Mouse (Mus musculus): Measurements from ENCODE around the gene Pdzd2. TPM values are rescaled to one million over a fixed set of nuclear protein-coding genes. Genes with fewer than 3 reads are reported as not detected.

Pdzd2 gene
- polyA plus RNA-seq, 1 experiment from 2014 or later = 22.1 TPM

- no peak overlapping the region for H3K4me3 ChIP-seq (ENCODE audit: low read depth, low read length)
- no peak overlapping the region for H3K4me2 ChIP-seq (ENCODE audit: low read depth, severe bottlenecking)
- no peak overlapping the region for H3K9ac ChIP-seq (ENCODE audit: low read length)
- no peak overlapping the region for H3K27ac ChIP-seq (replicated peaks; ENCODE audit: low read depth, low read length)
- no peaks in the 10 kb centered on the region for H3K27me3 ChIP-seq (ENCODE audit: control insufficient read depth, insufficient read depth, low read length)
- DNase-seq (ENCODE audit: low spot score) (no peak), ATAC-seq (ENCODE audit: insufficient number of reproducible peaks, low FRiP score, low TSS enrichment, low read depth) (no peak)
- H3K36me3 ChIP-seq (ENCODE audit: control insufficient read depth, insufficient read depth, low read length) = no peaks in the 10 kb centered on the region
- WGBS = 47% methylated on average over 9 of the region's 9 CpGs
- peaks cover 44% of the 10 kb centered on the region for H3K4me1 ChIP-seq (ENCODE audit: control insufficient read depth, insufficient read depth, low read length)
- H3K9me3 ChIP-seq (ENCODE audit: control insufficient read depth, low read length) = no peaks in the 10 kb centered on the region
Measured at GRCm38 (mm10) chr15:12513526-12513925, 226.2 kb downstream of the Pdzd2 start.

GRCm38 (mm10) chr15:12508765-12509377, 230.9 kb downstream of the Pdzd2 start:
- WGBS = 87% methylated on average over 10 of the region's 10 CpGs
- no peaks in the 10 kb centered on the region for H3K27me3 ChIP-seq (ENCODE audit: control insufficient read depth, insufficient read depth, low read length)
- peaks cover 16% of the 10 kb centered on the region for H3K4me1 ChIP-seq (ENCODE audit: control insufficient read depth, insufficient read depth, low read length)
- DNase-seq (ENCODE audit: low spot score) (no peak), ATAC-seq (ENCODE audit: insufficient number of reproducible peaks, low FRiP score, low TSS enrichment, low read depth) (no peak)
- H3K4me2 ChIP-seq (ENCODE audit: low read depth, severe bottlenecking) = no peak overlapping the region
- no peak overlapping the region for H3K4me3 ChIP-seq (ENCODE audit: low read depth, low read length)
- no peaks in the 10 kb centered on the region for H3K36me3 ChIP-seq (ENCODE audit: control insufficient read depth, insufficient read depth, low read length)
- no peaks in the 10 kb centered on the region for H3K9me3 ChIP-seq (ENCODE audit: control insufficient read depth, low read length)
- H3K27ac ChIP-seq (replicated peaks; ENCODE audit: low read depth, low read length) = no peak overlapping the region
- no peak overlapping the region for H3K9ac ChIP-seq (ENCODE audit: low read length)

GRCm38 (mm10) chr15:12507523-12507922, 232.2 kb downstream of the Pdzd2 start:
- no peak overlapping the region for H3K9ac ChIP-seq (ENCODE audit: low read length)
- no peak overlapping the region for H3K4me2 ChIP-seq (ENCODE audit: low read depth, severe bottlenecking)
- WGBS = 84% methylated on average over 4 of the region's 4 CpGs
- no peak overlapping the region for H3K4me3 ChIP-seq (ENCODE audit: low read depth, low read length)
- no peaks in the 10 kb centered on the region for H3K9me3 ChIP-seq (ENCODE audit: control insufficient read depth, low read length)
- no peak for ATAC-seq (ENCODE audit: insufficient number of reproducible peaks, low FRiP score, low TSS enrichment, low read depth)
- DNase-seq (ENCODE audit: low spot score) = no peak
- no peaks in the 10 kb centered on the region for H3K27me3 ChIP-seq (ENCODE audit: control insufficient read depth, insufficient read depth, low read length)
- no peaks in the 10 kb centered on the region for H3K36me3 ChIP-seq (ENCODE audit: control insufficient read depth, insufficient read depth, low read length)
- H3K27ac ChIP-seq (replicated peaks; ENCODE audit: low read depth, low read length) = no peak overlapping the region
- H3K4me1 ChIP-seq (ENCODE audit: control insufficient read depth, insufficient read depth, low read length) = peaks cover 21% of the 10 kb centered on the region; the same call in 1 of the 2 replicates

- 85% methylated on average over 10 of the region's 10 CpGs for WGBS
- ATAC-seq (ENCODE audit: insufficient number of reproducible peaks, low FRiP score, low TSS enrichment, low read depth) (no peak), DNase-seq (ENCODE audit: low spot score) (no peak)
- no peak overlapping the region for H3K4me3 ChIP-seq (ENCODE audit: low read depth, low read length)
- no peak overlapping the region for H3K27ac ChIP-seq (replicated peaks; ENCODE audit: low read depth, low read length)
- H3K9ac ChIP-seq (ENCODE audit: low read length) = no peak overlapping the region
- no peaks in the 10 kb centered on the region for H3K27me3 ChIP-seq (ENCODE audit: control insufficient read depth, insufficient read depth, low read length)
- H3K36me3 ChIP-seq (ENCODE audit: control insufficient read depth, insufficient read depth, low read length) = no peaks in the 10 kb centered on the region
- peaks cover 28% of the 10 kb centered on the region for H3K4me1 ChIP-seq (ENCODE audit: control insufficient read depth, insufficient read depth, low read length)
- no peaks in the 10 kb centered on the region for H3K9me3 ChIP-seq (ENCODE audit: control insufficient read depth, low read length)
- no peak overlapping the region for H3K4me2 ChIP-seq (ENCODE audit: low read depth, severe bottlenecking)
Measured at GRCm38 (mm10) chr15:12506514-12506913, 233.2 kb downstream of the Pdzd2 start.

- ATAC-seq (ENCODE audit: insufficient number of reproducible peaks, low FRiP score, low TSS enrichment, low read depth) = no peak
- WGBS = 64% methylated on average over 4 of the region's 4 CpGs
- Histone ChIP-seq H3K36me3 (ENCODE audit: control insufficient read depth, insufficient read depth, low read length) (no peaks in the 10 kb centered on the region), H3K9ac (ENCODE audit: low read length) (no peak overlapping the region), H3K9me3 (ENCODE audit: control insufficient read depth, low read length) (no peaks in the 10 kb centered on the region), H3K4me3 (ENCODE audit: low read depth, low read length) (no peak overlapping the region), H3K27ac (replicated peaks; ENCODE audit: low read depth, low read length) (no peak overlapping the region), H3K27me3 (ENCODE audit: control insufficient read depth, insufficient read depth, low read length) (no peaks in the 10 kb centered on the region), H3K4me1 (ENCODE audit: control insufficient read depth, insufficient read depth, low read length) (peaks cover 30% of the 10 kb centered on the region), H3K4me2 (ENCODE audit: low read depth, severe bottlenecking) (no peak overlapping the region)
- no peak for DNase-seq (ENCODE audit: low spot score)
Measured at GRCm38 (mm10) chr15:12506085-12506484, 233.6 kb downstream of the Pdzd2 start.

GRCm38 (mm10) chr15:12505556-12505955, 234.2 kb downstream of the Pdzd2 start:
- Histone ChIP-seq H3K4me3 (ENCODE audit: low read depth, low read length) (no peak overlapping the region), H3K9ac (ENCODE audit: low read length) (no peak overlapping the region), H3K4me1 (ENCODE audit: control insufficient read depth, insufficient read depth, low read length) (peaks cover 31% of the 10 kb centered on the region), H3K27ac (replicated peaks; ENCODE audit: low read depth, low read length) (no peak overlapping the region), H3K36me3 (ENCODE audit: control insufficient read depth, insufficient read depth, low read length) (no peaks in the 10 kb centered on the region), H3K9me3 (ENCODE audit: control insufficient read depth, low read length) (no peaks in the 10 kb centered on the region), H3K4me2 (ENCODE audit: low read depth, severe bottlenecking) (no peak overlapping the region), H3K27me3 (ENCODE audit: control insufficient read depth, insufficient read depth, low read length) (no peaks in the 10 kb centered on the region)
- 74% methylated on average over 11 of the region's 11 CpGs for WGBS
- no peak for DNase-seq (ENCODE audit: low spot score)
- ATAC-seq (ENCODE audit: insufficient number of reproducible peaks, low FRiP score, low TSS enrichment, low read depth) = no peak

- H3K9me3 ChIP-seq (ENCODE audit: control insufficient read depth, low read length) = no peaks in the 10 kb centered on the region
- H3K27me3 ChIP-seq (ENCODE audit: control insufficient read depth, insufficient read depth, low read length) = no peaks in the 10 kb centered on the region
- no peak for ATAC-seq (ENCODE audit: insufficient number of reproducible peaks, low FRiP score, low TSS enrichment, low read depth)
- no peak overlapping the region for H3K4me3 ChIP-seq (ENCODE audit: low read depth, low read length)
- H3K36me3 ChIP-seq (ENCODE audit: control insufficient read depth, insufficient read depth, low read length) = no peaks in the 10 kb centered on the region
- 89% methylated on average over 9 of the region's 9 CpGs for WGBS
- H3K4me2 ChIP-seq (ENCODE audit: low read depth, severe bottlenecking) = no peak overlapping the region
- peaks cover 27% of the 10 kb centered on the region for H3K4me1 ChIP-seq (ENCODE audit: control insufficient read depth, insufficient read depth, low read length)
- H3K27ac ChIP-seq (replicated peaks; ENCODE audit: low read depth, low read length) = no peak overlapping the region
- no peak for DNase-seq (ENCODE audit: low spot score)
- H3K9ac ChIP-seq (ENCODE audit: low read length) = no peak overlapping the region
Measured at GRCm38 (mm10) chr15:12503907-12504306, 235.8 kb downstream of the Pdzd2 start.

- Histone ChIP-seq H3K9me3 (ENCODE audit: control insufficient read depth, low read length) (no peaks in the 10 kb centered on the region), H3K27me3 (ENCODE audit: control insufficient read depth, insufficient read depth, low read length) (no peaks in the 10 kb centered on the region), H3K4me2 (ENCODE audit: low read depth, severe bottlenecking) (no peak overlapping the region), H3K9ac (ENCODE audit: low read length) (no peak overlapping the region), H3K36me3 (ENCODE audit: control insufficient read depth, insufficient read depth, low read length) (no peaks in the 10 kb centered on the region), H3K27ac (replicated peaks; ENCODE audit: low read depth, low read length) (no peak overlapping the region), H3K4me3 (ENCODE audit: low read depth, low read length) (no peak overlapping the region), H3K4me1 (ENCODE audit: control insufficient read depth, insufficient read depth, low read length) (peaks cover 27% of the 10 kb centered on the region)
- no peak for ATAC-seq (ENCODE audit: insufficient number of reproducible peaks, low FRiP score, low TSS enrichment, low read depth)
- 39% methylated on average over 13 of the region's 13 CpGs for WGBS
- peak; percentile 52 for DNase-seq (ENCODE audit: low spot score)
Measured at GRCm38 (mm10) chr15:12501924-12502548, 237.7 kb downstream of the Pdzd2 start.

Measured in limb, embryonic 11.5 days (tissue).